Mouse (Mus musculus): ENCODE measurements around the gene Wdr53. TPM values are rescaled to one million over a fixed set of nuclear protein-coding genes. Genes with fewer than 3 reads are reported as not detected.
A peak's percentile ranks its signal among the peaks of the same experiment; 100 is the strongest.
"Not testable (repeated sequence)": the region's sequence is repeated elsewhere in the genome, so short reads cannot be mapped to it uniquely, and the experiment has no call there.

The Wdr53 gene
- polyA plus RNA-seq, 1 experiment from 2014 or later, result 19.6 TPM

DNA sequence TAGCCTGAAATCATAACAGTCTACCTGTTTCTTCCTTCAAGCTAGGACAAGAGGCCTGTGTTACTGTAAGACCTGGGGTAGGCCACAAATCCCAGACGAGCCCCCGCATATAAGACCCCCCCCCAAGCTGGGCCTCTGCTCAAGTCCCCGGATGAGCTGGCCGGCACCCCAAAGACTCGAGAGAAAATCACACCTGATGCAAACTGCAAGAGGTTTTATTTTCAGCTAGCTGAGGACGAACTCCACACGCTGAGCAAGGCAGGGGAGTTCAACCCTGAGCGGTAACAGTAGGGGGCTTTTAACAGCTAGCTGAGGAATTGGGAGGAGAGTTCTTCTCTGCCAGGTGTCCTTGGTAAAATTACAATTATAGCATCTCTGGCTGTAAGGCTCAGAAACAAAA is 33.2 kb downstream of the Wdr53 start:
- no peak overlapping the region for H3K9ac ChIP-seq
- H3K4me3 ChIP-seq (replicated peaks), result no peak overlapping the region
- no peak overlapping the region for H3K27ac ChIP-seq (replicated peaks)
- no peak for ATAC-seq (ENCODE audit: insufficient number of reproducible peaks, low FRiP score, low TSS enrichment, low read depth)
- 91% methylated on average over 8 of the region's 8 CpGs for WGBS
- peaks cover 9% of the 10 kb centered on the region; the same call in 1 of the 2 replicates for H3K4me1 ChIP-seq
- H3K4me2 ChIP-seq (replicated peaks), result 0 out of 2 replicates have a peak overlapping the region, but pooled peaks have one; percentile 12
- H3K36me3 ChIP-seq, result peaks cover 26% of the 10 kb centered on the region
- H3K9me3 ChIP-seq (replicated peaks), result no peaks in the 10 kb centered on the region
- no peaks in the 10 kb centered on the region for H3K27me3 ChIP-seq

DNA sequence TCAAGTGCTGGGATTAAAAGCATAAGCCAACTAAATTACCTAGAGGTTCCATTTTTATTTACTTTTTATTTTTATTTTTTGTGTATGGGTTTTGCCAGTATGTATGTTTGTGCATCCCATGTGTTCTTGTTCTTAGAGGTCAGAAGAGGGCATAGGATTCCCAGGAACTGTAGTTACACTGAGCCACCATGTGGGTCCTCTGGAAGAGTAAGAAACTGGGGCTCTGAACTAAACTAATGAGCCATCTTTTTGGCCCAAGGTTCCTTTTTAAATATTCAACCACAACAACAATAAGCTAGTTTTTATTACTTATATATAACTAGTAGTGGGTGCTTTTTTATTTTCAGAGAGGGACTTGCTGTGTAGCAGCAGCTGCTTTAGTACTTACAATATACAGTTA is 35.6 kb downstream of the Wdr53 start:
- ATAC-seq (ENCODE audit: insufficient number of reproducible peaks, low FRiP score, low TSS enrichment, low read depth), result no peak

GRCm38 (mm10) chr16:32291821-32292220 is 44.8 kb downstream of the Wdr53 start:
- no peaks in the 10 kb centered on the region for H3K27me3 ChIP-seq
- no peak overlapping the region for H3K9ac ChIP-seq
- no peak overlapping the region for H3K4me2 ChIP-seq (replicated peaks)
- H3K27ac ChIP-seq (replicated peaks), result no peak overlapping the region
- 95% methylated on average over 4 of the region's 4 CpGs for WGBS
- H3K4me1 ChIP-seq, result no peaks in the 10 kb centered on the region
- H3K4me3 ChIP-seq (replicated peaks), result no peak overlapping the region
- ATAC-seq (ENCODE audit: insufficient number of reproducible peaks, low FRiP score, low TSS enrichment, low read depth), result no peak
- H3K36me3 ChIP-seq, result peaks cover 49% of the 10 kb centered on the region
- no peaks in the 10 kb centered on the region for H3K9me3 ChIP-seq (replicated peaks)

More for the DNA sequence above, 35.6 kb downstream of the Wdr53 start:
- Histone ChIP-seq H3K9me3 (replicated peaks) (no peaks in the 10 kb centered on the region), H3K4me1 (peaks cover 9% of the 10 kb centered on the region; the same call in 1 of the 2 replicates), H3K36me3 (peaks cover 43% of the 10 kb centered on the region), H3K4me2 (replicated peaks) (no peak overlapping the region), H3K9ac (no peak overlapping the region), H3K4me3 (replicated peaks) (no peak overlapping the region), H3K27ac (replicated peaks) (no peak overlapping the region), H3K27me3 (no peaks in the 10 kb centered on the region)

DNA sequence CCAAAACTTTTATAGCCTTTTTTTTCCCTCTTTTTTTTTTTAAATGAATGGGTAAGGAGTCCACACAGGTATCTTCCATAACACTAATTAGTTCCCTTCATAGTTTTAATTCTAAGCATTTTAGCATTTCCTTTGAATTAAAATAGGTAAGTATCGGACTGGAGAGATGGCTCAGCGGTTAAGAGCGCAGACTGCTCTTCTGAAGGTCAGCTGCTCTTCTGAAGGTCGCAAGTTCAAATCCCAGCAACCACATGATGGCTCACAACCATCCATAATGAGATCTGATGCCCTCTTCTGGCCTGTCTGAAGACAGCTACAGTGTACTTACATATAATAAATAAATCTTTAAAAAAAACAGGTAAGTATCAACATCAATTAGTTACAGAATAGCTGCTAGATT is 52.6 kb downstream of the Wdr53 start:
- H3K4me1 ChIP-seq; H3K9me3 ChIP-seq (replicated peaks); H3K9ac ChIP-seq; H3K27me3 ChIP-seq; H3K27ac ChIP-seq (replicated peaks); H3K4me2 ChIP-seq (replicated peaks); H3K4me3 ChIP-seq (replicated peaks); ATAC-seq (ENCODE audit: insufficient number of reproducible peaks, low FRiP score, low TSS enrichment, low read depth): not testable (repeated sequence)
- 91% methylated on average over 4 of the region's 4 CpGs for WGBS
- H3K36me3 ChIP-seq, result peaks cover 54% of the 10 kb centered on the region

GRCm38 (mm10) chr16:32303046-32303445 is 56.0 kb downstream of the Wdr53 start:
- H3K4me2 ChIP-seq (replicated peaks), result no peak overlapping the region
- H3K27ac ChIP-seq (replicated peaks), result no peak overlapping the region
- H3K4me1 ChIP-seq, result no peaks in the 10 kb centered on the region
- H3K9ac ChIP-seq, result no peak overlapping the region
- H3K9me3 ChIP-seq (replicated peaks), result no peaks in the 10 kb centered on the region
- H3K4me3 ChIP-seq (replicated peaks), result no peak overlapping the region
- ATAC-seq (ENCODE audit: insufficient number of reproducible peaks, low FRiP score, low TSS enrichment, low read depth), result no peak
- H3K27me3 ChIP-seq, result no peaks in the 10 kb centered on the region
- peaks cover 32% of the 10 kb centered on the region for H3K36me3 ChIP-seq
- 58% methylated on average over 1 of the region's 1 CpGs for WGBS

DNA sequence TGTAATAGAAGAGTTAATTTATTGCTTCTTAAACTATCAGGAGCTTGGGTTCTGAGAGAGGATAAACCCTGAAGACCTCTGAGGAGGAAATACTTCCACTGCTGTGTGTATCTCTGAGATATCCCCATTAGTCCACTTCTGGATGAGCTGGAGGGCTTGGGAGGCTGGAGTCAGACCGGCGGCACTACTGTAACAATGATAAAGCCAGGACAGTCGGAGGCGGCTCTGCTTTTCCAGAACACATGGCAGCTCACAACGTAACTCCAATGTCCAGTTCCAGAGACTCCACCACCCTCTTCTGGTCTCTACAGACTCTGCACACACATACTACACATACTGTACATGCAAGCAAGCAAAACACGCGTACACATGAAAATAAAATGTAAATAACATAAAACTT is 56.9 kb downstream of the Wdr53 start:
- Histone ChIP-seq H3K4me1 (no peaks in the 10 kb centered on the region), H3K4me3 (replicated peaks) (no peak overlapping the region), H3K9ac (no peak overlapping the region), H3K36me3 (peaks cover 24% of the 10 kb centered on the region), H3K27ac (replicated peaks) (no peak overlapping the region), H3K4me2 (replicated peaks) (no peak overlapping the region), H3K9me3 (replicated peaks) (no peaks in the 10 kb centered on the region), H3K27me3 (no peaks in the 10 kb centered on the region)
- WGBS, result 97% methylated on average over 7 of the region's 7 CpGs
- no peak for ATAC-seq (ENCODE audit: insufficient number of reproducible peaks, low FRiP score, low TSS enrichment, low read depth)

MicroRNA genes within 50 kb of the gene (microRNA counts, 519-probe panel; counts per million panel counts)
- microRNA mmu-miR-1946a, result 1,417 counts per million, percentile 10 among the panel's probes with 10 or more counts

Small RNA genes within 50 kb of the gene (microRNA-seq; reads per million reads assigned to microRNA genes)
- not detected for gene Mir1946a (ENCODE audit: borderline number of aligned reads)

Other genes with a start within 250 kb of the Wdr53 start
- 12.4 and 13.0 TPM in 2 replicates for gene Senp5, start 243.9 kb upstream of the Wdr53 start, polyA plus RNA-seq (2015; fragmentation: Nextera tagmentation; extraction: Ambion mirVana)
- gene Pak2, start 167.9 kb upstream of the Wdr53 start, polyA plus RNA-seq (2015; fragmentation: Nextera tagmentation; extraction: Ambion mirVana), result 31.6 and 34.7 TPM in 2 replicates
- 87.5 and 90.5 TPM in 2 replicates for gene Pigx, start 147.5 kb upstream of the Wdr53 start, polyA plus RNA-seq (2015; fragmentation: Nextera tagmentation; extraction: Ambion mirVana)
- gene Cep19, start 147.4 kb upstream of the Wdr53 start, polyA plus RNA-seq (2015; fragmentation: Nextera tagmentation; extraction: Ambion mirVana), result 27.0 and 29.9 TPM in 2 replicates
- gene Nrros, start 81.6 kb upstream of the Wdr53 start, polyA plus RNA-seq (2015; fragmentation: Nextera tagmentation; extraction: Ambion mirVana), result 21.1 and 23.6 TPM in 2 replicates
- gene Bex6, start 67.4 kb upstream of the Wdr53 start, polyA plus RNA-seq (2015; fragmentation: Nextera tagmentation; extraction: Ambion mirVana), result 0.23 and 0.30 TPM in 2 replicates
- 14.6 and 15.6 TPM in 2 replicates for gene Fbxo45, start 69 bp upstream of the Wdr53 start, polyA plus RNA-seq (2015; fragmentation: Nextera tagmentation; extraction: Ambion mirVana)
- gene Smco1, start 24.2 kb downstream of the Wdr53 start, polyA plus RNA-seq (2015; fragmentation: Nextera tagmentation; extraction: Ambion mirVana), result 0.15 TPM in 1 of 2 replicates, not detected in the other
- gene Rnf168, start 30.2 kb downstream of the Wdr53 start, polyA plus RNA-seq (2015; fragmentation: Nextera tagmentation; extraction: Ambion mirVana), result 28.9 and 34.5 TPM in 2 replicates
- gene Ubxn7, start 85.0 kb downstream of the Wdr53 start, polyA plus RNA-seq (2015; fragmentation: Nextera tagmentation; extraction: Ambion mirVana), result 22.7 and 25.7 TPM in 2 replicates
- gene Tm4sf19, start 153.3 kb downstream of the Wdr53 start, polyA plus RNA-seq (2015; fragmentation: Nextera tagmentation; extraction: Ambion mirVana), result 0.30 and 0.35 TPM in 2 replicates
- 31.5 and 39.0 TPM in 2 replicates for gene Tctex1d2, start 172.5 kb downstream of the Wdr53 start, polyA plus RNA-seq (2015; fragmentation: Nextera tagmentation; extraction: Ambion mirVana)
- gene Pcyt1a, start 183.7 kb downstream of the Wdr53 start, polyA plus RNA-seq (2015; fragmentation: Nextera tagmentation; extraction: Ambion mirVana), result 39.7 and 41.3 TPM in 2 replicates
- gene Slc51a, start 240.7 kb downstream of the Wdr53 start, polyA plus RNA-seq (2015; fragmentation: Nextera tagmentation; extraction: Ambion mirVana), result 0.16 TPM in 1 of 2 replicates, not detected in the other
- not detected in 2 replicates for gene Zdhhc19, start 249.0 kb downstream of the Wdr53 start, polyA plus RNA-seq (2015; fragmentation: Nextera tagmentation; extraction: Ambion mirVana)

Measured in embryonic facial prominence, embryonic 15.5 days (tissue).